Mouse (Mus musculus) layer of hippocampus, adult 8-10 months (tissue): ENCODE results near the gene Hivep3. TPM values are rescaled to one million over a fixed set of nuclear protein-coding genes. Genes with fewer than 3 reads are reported as not detected.
A peak's percentile ranks its signal among the peaks of the same experiment; 100 is the strongest.

Source experiments
- DNase-seq, 2 experiments: peaks; one replicate each; pipeline ENCODE4 v3.0.0; 2022; ENCODE audit warnings: low spot score in 2 of 2
- total RNA-seq, 4 experiments: library from RNA; stranded (reverse); gene quantifications; 2 replicates each; pipeline ENCODE4 v1.2.4; 2022

Hivep3 gene
- total RNA-seq, 4 experiments from 2014 or later: 47.7 to 56.0 (median 51.0) TPM

GRCm38 (mm10) chr4:120053026-120054005 lies 319.7 kb downstream of the Hivep3 start:
- DNase-seq: no peak

GRCm38 (mm10) chr4:120054145-120054544 lies 320.6 kb downstream of the Hivep3 start:
- no peak for DNase-seq

- DNase-seq: no peak
Measured at GRCm38 (mm10) chr4:120056451-120056850, 322.9 kb downstream of the Hivep3 start.

- no peak for DNase-seq
Measured at GRCm38 (mm10) chr4:120057529-120057928, 323.9 kb downstream of the Hivep3 start.

GRCm38 (mm10) chr4:120058157-120058556 lies 324.6 kb downstream of the Hivep3 start:
- DNase-seq: no peak

- no peak for DNase-seq
Measured at GRCm38 (mm10) chr4:120058794-120059193, 325.2 kb downstream of the Hivep3 start.

- DNase-seq: no peak
Measured at GRCm38 (mm10) chr4:120061727-120062126, 328.1 kb downstream of the Hivep3 start.

- no peak for DNase-seq
Measured at GRCm38 (mm10) chr4:120062198-120062597, 328.6 kb downstream of the Hivep3 start.

- DNase-seq: no peak
Measured at GRCm38 (mm10) chr4:120062754-120063153, 329.2 kb downstream of the Hivep3 start.

- no peak for DNase-seq
Measured at GRCm38 (mm10) chr4:120063353-120064124, 330.0 kb downstream of the Hivep3 start.

- DNase-seq: no peak
Measured at GRCm38 (mm10) chr4:120064696-120065095, 331.1 kb downstream of the Hivep3 start, which contains the start of gene AL607142.1. TSS of gene AL607142.1 (plus strand) at chr4:120064996.

- DNase-seq: no peak
Measured at GRCm38 (mm10) chr4:120066841-120067591, 333.4 kb downstream of the Hivep3 start.

GRCm38 (mm10) chr4:120067592-120068235 lies 334.1 kb downstream of the Hivep3 start:
- DNase-seq: no peak

- no peak for DNase-seq
Measured at GRCm38 (mm10) chr4:120068883-120069581, 335.4 kb downstream of the Hivep3 start.

- no peak for DNase-seq
Measured at GRCm38 (mm10) chr4:120069582-120069980, 336.0 kb downstream of the Hivep3 start.

GRCm38 (mm10) chr4:120071411-120071810 lies 337.8 kb downstream of the Hivep3 start:
- no peak for DNase-seq

GRCm38 (mm10) chr4:120071842-120072507 lies 338.4 kb downstream of the Hivep3 start:
- DNase-seq: no peak

GRCm38 (mm10) chr4:120074061-120074460 lies 340.5 kb downstream of the Hivep3 start:
- peak; percentile 66 to 68 for DNase-seq

GRCm38 (mm10) chr4:120077322-120077721 lies 343.7 kb downstream of the Hivep3 start:
- no peak for DNase-seq

- no peak for DNase-seq
Measured at GRCm38 (mm10) chr4:120082527-120082926, 348.9 kb downstream of the Hivep3 start.
